Mouse (Mus musculus) megakaryocyte, adult 5-6 weeks (primary cell): ENCODE results near the gene Ddx58. TPM values are rescaled to one million over a fixed set of nuclear protein-coding genes. Genes with fewer than 3 reads are reported as not detected.

Experiments used
- total RNA-seq, 2 experiments: library from RNA; stranded (forward) in 1 of 2; stranded (reverse) in 1 of 2; fragments of 153-499, 151-499 nt in 1 of 2; fragments of 221-1000, 200-1000 nt in 1 of 2; gene quantifications; 2 replicates each; pipeline versions ENCODE4 v1.2.3 to v1.2.4; 2015 to 2017

Gene Ddx58
- total RNA-seq, 2 experiments from 2014 or later: 27.7 to 32.6 TPM

Other genes with a start within 250 kb of the Ddx58 start
- 16.1 and 17.3 TPM in 2 replicates for gene Aco1, start 96.7 kb downstream of the Ddx58 start, total RNA-seq (2015)
- 21.0 and 32.0 TPM in 2 replicates for gene Aco1, start 96.7 kb downstream of the Ddx58 start, total RNA-seq (2017)
- gene Smim27, start 29.8 kb upstream of the Ddx58 start, total RNA-seq (2015): 15.8 and 19.0 TPM in 2 replicates
- 8.3 and 11.3 TPM in 2 replicates for gene Smim27, start 29.8 kb upstream of the Ddx58 start, total RNA-seq (2017)
- 23.8 and 27.2 TPM in 2 replicates for gene Topors, start 30.0 kb upstream of the Ddx58 start, total RNA-seq (2015)
- 43.1 and 46.2 TPM in 2 replicates for gene Topors, start 30.0 kb upstream of the Ddx58 start, total RNA-seq (2017)
- gene Ndufb6, start 39.6 kb upstream of the Ddx58 start, total RNA-seq (2015): 107 and 117 TPM in 2 replicates
- 33.3 and 47.0 TPM in 2 replicates for gene Ndufb6, start 39.6 kb upstream of the Ddx58 start, total RNA-seq (2017)
- gene Tmem215, start 232.4 kb upstream of the Ddx58 start, total RNA-seq (2015): not detected in 2 replicates
- gene Tmem215, start 232.4 kb upstream of the Ddx58 start, total RNA-seq (2017): 0.11 TPM in 1 of 2 replicates, not detected in the other